Mouse (Mus musculus) Patski (cell line): ENCODE data around the gene AI467606. TPM values are rescaled to one million over a fixed set of nuclear protein-coding genes. Genes with fewer than 3 reads are reported as not detected.

ENCODE experiments used
- ATAC-seq: fragments of 100-300 bp; one replicate; pipeline ENCODE4 v1.8.0; 2021
- CTCF ChIA-PET: fragments of 350-600 bp; sonication (Branson Sonifier 250); formaldehyde crosslinking; loops from one replicate; lab custom pipeline; 2022; ENCODE audit warnings: inconsistent platforms; lab: Charles Lee
- POLR2A ChIA-PET: fragments of 350-600 bp; sonication (Branson Sonifier 250); formaldehyde crosslinking; loops from one replicate; lab custom pipeline; 2022; ENCODE audit warnings: antibody characterized with exemption, inconsistent platforms; lab: Charles Lee
- DNase-seq: peaks from one replicate; pipeline ENCODE4 v3.0.0-alpha.2; 2011; ENCODE audit warnings: low read depth, low spot score
- H3K27me3 ChIP-seq: fragments of 371-371 bp; one replicate; pipeline ENCODE4 v1.5.1; 2021
- CTCF ChIP-seq: fragments of 100-300 bp; IDR thresholded peaks from one replicate; pipeline ENCODE4 v1.5.1; 2021
- in situ Hi-C: fragments of 300-500 bp; cut with MboI; formaldehyde crosslinking; loops from 3 replicates; pipeline ENCODE4 v1.11.1; 2018; ENCODE audit warnings: low pct_unique_long_range_greater_than_20kb, mixed read lengths
- polyA plus RNA-seq: library from polyadenylated mRNA; unstranded; gene quantifications from one replicate; pipeline ENCODE4 v1.2.3, GENCODE M21; 2021

The AI467606 gene
- polyA plus RNA-seq, 1 experiment from 2014 or later: 0.71 TPM

DNA sequence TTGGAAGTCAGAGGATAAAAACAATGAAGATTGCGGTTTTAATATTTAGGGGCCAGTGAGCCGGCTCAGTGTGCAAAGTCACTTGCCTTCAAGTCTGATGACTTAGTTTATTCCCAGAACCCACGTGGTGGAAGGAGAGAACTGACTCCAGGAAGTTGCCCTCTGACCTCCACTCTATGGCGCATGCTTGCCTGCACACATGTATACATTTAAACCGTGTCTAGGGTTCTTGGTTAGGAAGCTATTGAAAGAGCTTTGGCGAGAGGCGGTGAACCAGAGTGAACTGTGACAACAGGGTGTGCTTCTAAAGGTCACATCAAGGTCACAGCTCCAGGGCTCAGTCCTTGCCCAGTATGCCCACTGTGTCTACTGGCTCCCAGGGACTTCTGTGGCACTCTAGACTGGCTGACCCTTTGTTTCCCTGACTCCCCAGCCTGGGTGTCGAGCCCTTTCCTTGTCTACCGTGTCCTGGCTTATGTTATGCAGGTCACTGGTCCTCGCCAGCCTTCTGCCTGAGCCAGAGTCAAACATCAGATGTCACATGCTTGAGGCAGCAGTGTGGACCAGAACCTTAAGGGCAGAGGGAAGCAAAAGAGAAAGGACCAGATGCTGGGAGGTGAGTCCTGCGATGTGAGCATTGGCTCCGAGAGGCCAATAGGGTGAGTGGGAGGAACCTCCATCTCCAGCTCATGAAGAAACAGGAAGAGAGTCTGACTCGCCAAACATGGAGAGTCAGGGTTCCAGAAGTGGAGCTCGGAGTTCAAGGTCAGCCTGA is 27.7 kb downstream of the AI467606 start:
- ChIA-PET POLR2A (no interaction called here), CTCF (interaction anchor here (1.6 kb wide), 1 partner anchor 11 kb away, joined by 6 read pairs; no protein-coding TSS in a partner anchor)
- DNase-seq (no peak), ATAC-seq (no peak)
- in situ Hi-C loops: no loop called here
- TF ChIP-seq CTCF: no peak
- H3K27me3 ChIP-seq: no peaks in the 10 kb centered on the region

DNA sequence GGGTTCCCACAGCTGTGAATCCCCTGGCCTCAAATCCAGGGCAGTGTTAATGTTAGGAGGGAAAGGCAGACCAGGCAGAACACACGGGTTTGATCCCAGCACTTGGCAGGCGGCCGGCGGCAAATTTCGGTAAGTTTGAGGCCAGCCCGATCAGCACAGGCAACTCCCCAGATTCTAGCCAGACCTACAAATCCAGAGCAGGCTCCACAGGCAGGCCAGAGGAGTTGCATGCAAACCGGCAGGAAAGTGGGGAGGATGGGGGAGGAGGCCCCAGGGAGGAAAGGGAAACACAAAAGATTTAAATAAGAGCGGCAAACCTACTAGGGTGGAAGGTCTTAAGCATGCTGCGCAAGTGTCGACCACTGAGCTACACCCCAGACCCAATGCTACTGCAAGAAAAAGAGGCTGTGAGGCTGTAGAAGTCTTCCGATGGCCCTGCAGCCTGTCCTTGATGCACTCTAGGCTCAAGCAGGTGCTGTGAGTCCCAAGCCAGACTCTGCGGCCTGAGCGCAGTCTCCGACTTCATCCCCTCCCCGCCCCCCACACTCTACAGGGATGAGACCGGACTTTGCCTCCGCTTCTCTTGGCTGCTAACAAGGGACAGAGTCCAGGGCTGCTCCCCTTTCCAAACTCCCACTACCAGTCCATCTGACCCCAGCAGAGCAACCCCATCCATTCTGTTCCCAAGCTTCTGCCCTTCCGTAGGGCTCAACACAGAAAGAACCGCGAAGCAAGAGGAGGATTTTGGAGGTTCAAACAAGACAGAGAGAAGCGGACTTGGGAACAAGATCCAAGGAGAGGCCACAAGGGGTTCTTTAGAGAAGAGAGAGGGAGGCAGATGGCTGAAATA is 30.1 kb downstream of the AI467606 start:
- DNase-seq: no peak
- no peak for TF ChIP-seq CTCF
- no peak for ATAC-seq
- ChIA-PET POLR2A (no interaction called here), CTCF (no interaction called here)
- in situ Hi-C loops: no loop called here
- H3K27me3 ChIP-seq: no peaks in the 10 kb centered on the region

DNA sequence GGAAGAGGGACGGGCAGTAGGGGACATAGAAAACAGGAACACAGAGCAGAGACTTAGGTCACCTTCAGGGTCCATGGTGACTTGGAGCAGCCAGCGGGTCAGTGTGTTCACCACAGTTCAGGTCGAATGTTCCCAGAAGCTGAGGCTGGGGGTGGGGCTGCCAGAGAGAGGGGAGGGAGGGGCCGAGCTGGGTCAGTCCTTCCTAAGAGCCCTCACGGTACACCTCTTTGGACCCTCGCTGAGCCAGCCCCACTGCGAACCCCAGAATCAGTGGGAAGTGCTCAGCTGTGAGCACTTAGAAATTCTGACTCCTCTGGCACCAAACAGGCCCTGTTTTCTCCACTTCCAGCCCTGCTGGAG is 30.7 kb downstream of the AI467606 start, which contains the start of gene Qprt:
TSS of gene Qprt (minus strand) at position 316 of the 360 bp plus-strand sequence.
- in situ Hi-C loops: no loop called here
- CTCF ChIA-PET: no interaction called here
- no peak for DNase-seq

DNA sequence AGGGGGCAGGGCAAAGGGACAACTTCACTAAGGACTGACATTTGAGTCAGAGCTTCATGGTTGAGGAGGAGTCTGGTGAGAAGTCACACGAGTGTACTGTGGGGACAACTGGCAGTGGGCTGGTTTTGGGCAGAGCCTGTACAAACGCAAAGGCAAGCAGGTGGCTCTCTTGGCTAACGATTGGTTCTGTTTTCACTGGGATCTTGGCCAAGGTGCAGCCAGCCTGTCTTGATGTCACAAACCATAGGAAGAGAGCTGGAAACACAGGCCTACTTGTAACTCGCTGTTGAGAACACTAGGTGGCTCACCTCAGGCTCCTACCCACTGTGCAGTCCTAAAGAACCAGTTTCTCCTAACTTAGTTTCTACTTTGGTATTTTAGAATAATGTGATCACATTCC is 38.5 kb downstream of the AI467606 start:
- H3K27me3 ChIP-seq: no peaks in the 10 kb centered on the region
- ATAC-seq (peak; percentile 51), DNase-seq (no peak)
- ChIA-PET CTCF (interaction anchor here (0.8 to 1.7 kb wide), 10 partner anchors 10 to 62 kb away, joined by 3 to 10 read pairs (median 4); no protein-coding TSS in a partner anchor), POLR2A (no interaction called here)
- peak; percentile 76 for TF ChIP-seq CTCF
- in situ Hi-C loops: loop anchor here (5.0 kb wide), 1 partner anchor 53 kb away; no protein-coding TSS in a partner anchor

More for the DNA sequence above, 30.7 kb downstream of the AI467606 start, which contains the start of gene Qprt:
- H3K27me3 ChIP-seq: no peaks in the 10 kb centered on the region
- TF ChIP-seq CTCF: no peak
- POLR2A ChIA-PET: no interaction called here
- ATAC-seq: no peak

DNA sequence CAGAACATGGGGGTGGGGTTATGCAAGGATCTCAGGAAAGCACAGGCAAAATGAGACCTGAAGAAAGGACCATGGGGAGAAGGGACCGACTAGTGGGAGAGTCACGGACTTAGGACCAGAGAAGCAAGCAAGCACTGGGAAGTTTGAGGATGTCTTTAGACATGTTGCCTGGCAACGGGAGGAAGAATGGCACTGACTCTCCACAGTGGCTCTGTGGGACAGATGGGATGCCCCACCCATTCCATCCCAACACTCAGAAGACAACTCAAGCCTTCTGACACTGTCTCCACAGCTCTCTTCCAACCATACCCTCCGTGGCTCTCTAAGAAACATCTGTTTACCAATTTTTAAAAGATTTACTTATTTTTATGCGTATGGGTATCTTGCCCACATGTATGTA is 42.0 kb downstream of the AI467606 start:
- in situ Hi-C loops: loop anchor here (5.0 kb wide), 1 partner anchor 49 kb away; no protein-coding TSS in a partner anchor
- CTCF ChIA-PET: no interaction called here
- no peak for TF ChIP-seq CTCF
- no peak for DNase-seq
- ATAC-seq: no peak
- POLR2A ChIA-PET: interaction anchor here (0.6 kb wide), 1 partner anchor 1478 kb away, joined by 3 read pairs; no protein-coding TSS in a partner anchor
- H3K27me3 ChIP-seq: no peaks in the 10 kb centered on the region

DNA sequence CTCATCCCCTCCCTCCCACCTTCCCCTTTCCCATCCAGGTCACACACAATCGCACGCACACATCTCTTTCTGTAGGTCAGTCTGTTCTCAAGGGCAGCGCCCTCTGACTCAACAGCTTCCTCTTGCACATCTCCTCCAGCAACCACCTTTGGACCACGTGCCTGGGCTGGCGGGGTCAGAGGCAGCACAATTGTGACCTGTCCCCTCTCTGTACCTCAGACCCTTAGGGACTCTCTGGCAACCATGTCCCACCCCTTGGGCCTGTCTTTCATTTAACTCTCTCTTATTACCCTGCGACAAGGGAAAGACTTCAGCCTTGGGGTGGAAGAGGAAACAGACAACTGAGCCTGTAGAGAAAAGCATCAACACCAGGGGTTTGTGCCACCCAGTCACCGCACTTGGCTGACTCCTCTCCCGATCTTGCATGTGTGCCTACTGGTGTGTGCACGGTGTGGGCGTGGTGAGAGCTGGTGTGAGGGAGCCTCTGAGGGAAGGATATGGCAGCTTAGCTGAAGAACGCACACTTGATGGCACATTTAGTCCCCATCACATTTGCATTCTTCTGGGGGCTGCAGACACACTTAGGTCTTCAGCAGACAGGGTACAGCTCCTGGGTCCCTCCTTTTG is 43.8 kb downstream of the AI467606 start:
- in situ Hi-C loops: loop anchor here (5.0 kb wide), 1 partner anchor 47 kb away; no protein-coding TSS in a partner anchor
- CTCF ChIA-PET: interaction anchor here (1.4 kb wide), 2 partner anchors 50 to 58 kb away, joined by 3 to 4 read pairs; no protein-coding TSS in a partner anchor

GRCm38 (mm10) chr7:127136181-127137071 is 45.3 kb downstream of the AI467606 start:
- CTCF ChIA-PET: no interaction called here
- DNase-seq: no peak
- in situ Hi-C loops: no loop called here
- no peaks in the 10 kb centered on the region for H3K27me3 ChIP-seq
- POLR2A ChIA-PET: no interaction called here
- no peak for ATAC-seq
- TF ChIP-seq CTCF: no peak

More for the DNA sequence above, 43.8 kb downstream of the AI467606 start:
- ATAC-seq (no peak), DNase-seq (no peak)
- TF ChIP-seq CTCF: no peak
- POLR2A ChIA-PET: no interaction called here
- H3K27me3 ChIP-seq: no peaks in the 10 kb centered on the region

- no peak for TF ChIP-seq CTCF
- ATAC-seq (no peak), DNase-seq (no peak)
- ChIA-PET CTCF (no interaction called here), POLR2A (no interaction called here)
- in situ Hi-C loops: no loop called here
- H3K27me3 ChIP-seq: no peaks in the 10 kb centered on the region
Observed at GRCm38 (mm10) chr7:127137262-127138017, 46.3 kb downstream of the AI467606 start, which contains the start of gene Spn. Spn (minus strand) TSS chr7:127137823.

- no peak for ATAC-seq
- DNase-seq: no peak
- POLR2A ChIA-PET: interaction anchor here (0.6 kb wide), 1 partner anchor 17 kb away, joined by 3 read pairs; no protein-coding TSS in a partner anchor
- no peaks in the 10 kb centered on the region for H3K27me3 ChIP-seq
- no peak for TF ChIP-seq CTCF
- CTCF ChIA-PET: interaction anchor here (1.0 to 1.1 kb wide), 2 partner anchors 9 to 37 kb away, joined by 3 to 4 read pairs; no protein-coding TSS in a partner anchor
- in situ Hi-C loops: no loop called here
Observed at GRCm38 (mm10) chr7:127139100-127139499, 47.9 kb downstream of the AI467606 start.
